Mouse (Mus musculus): ENCODE results near the gene Rab26. TPM values are rescaled to one million over a fixed set of nuclear protein-coding genes. Genes with fewer than 3 reads are reported as not detected.

Rab26 gene
- polyA plus RNA-seq, 1 experiment from 2014 or later, result 1.6 TPM

DNA sequence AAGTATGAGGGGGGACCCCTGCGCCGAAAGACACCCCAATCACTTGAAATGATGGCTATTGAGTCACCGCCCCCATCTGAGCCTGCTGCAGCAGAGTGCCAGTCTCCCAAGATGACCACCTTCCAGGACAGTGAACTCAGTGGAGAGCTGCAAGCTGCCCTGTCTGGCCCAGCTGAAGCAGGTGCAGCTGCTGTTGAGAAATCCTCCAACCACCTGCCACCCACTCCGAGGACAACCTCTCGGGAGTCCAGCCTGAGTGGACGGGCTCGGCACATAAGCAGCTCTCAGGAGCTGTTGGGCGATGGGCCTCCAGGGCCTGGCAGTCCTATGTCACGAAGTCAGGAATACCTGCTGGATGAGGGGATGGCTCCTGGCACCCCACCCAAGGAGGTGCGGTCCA, 29.9 kb downstream of the Rab26 start:
- ATAC-seq (ENCODE audit: low FRiP score, low read depth), result no peak
- Histone ChIP-seq H3K27ac (no peak overlapping the region), H3K4me3 (no peak overlapping the region), H3K4me1 (peaks cover 7% of the 10 kb centered on the region), H3K36me3 (peaks cover 82% of the 10 kb centered on the region), H3K9ac (no peak overlapping the region), H3K4me2 (replicated peaks) (no peak overlapping the region), H3K27me3 (replicated peaks) (0 out of 2 replicates have a peak, but pooled peaks cover 3% of the 10 kb centered on the region), H3K9me3 (no peaks in the 10 kb centered on the region)
- 96% methylated on average over 10 of the region's 10 CpGs for WGBS

DNA sequence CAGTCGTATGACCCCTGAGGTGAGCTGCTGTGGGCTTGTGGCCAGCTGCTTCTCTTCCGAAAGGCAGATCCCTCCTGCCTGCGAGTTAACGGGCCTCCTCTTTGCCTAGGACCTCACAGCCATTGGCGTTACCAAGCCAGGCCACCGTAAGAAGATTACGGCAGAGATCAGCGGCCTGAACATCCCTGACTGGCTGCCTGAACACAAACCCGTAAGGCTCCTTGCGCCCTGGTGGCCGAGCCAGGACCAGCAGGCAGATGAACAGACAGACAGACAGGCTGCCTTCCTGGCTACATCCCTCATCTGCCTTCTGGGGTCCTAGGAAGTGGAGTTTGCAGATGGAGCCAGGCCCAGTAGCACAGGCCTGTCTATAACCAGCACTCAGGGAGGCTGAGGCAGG, 31.8 kb downstream of the Rab26 start:
- no peak overlapping the region for H3K4me2 ChIP-seq (replicated peaks)
- no peak for ATAC-seq (ENCODE audit: low FRiP score, low read depth)
- WGBS, result 46% methylated on average over 11 of the region's 11 CpGs
- H3K27ac ChIP-seq, result no peak overlapping the region
- no peak overlapping the region for H3K4me3 ChIP-seq
- peaks cover 81% of the 10 kb centered on the region for H3K36me3 ChIP-seq
- H3K9ac ChIP-seq, result no peak overlapping the region
- 0 out of 2 replicates have a peak, but pooled peaks cover 2% of the 10 kb centered on the region for H3K27me3 ChIP-seq (replicated peaks)
- H3K9me3 ChIP-seq, result no peaks in the 10 kb centered on the region
- H3K4me1 ChIP-seq, result peaks cover 7% of the 10 kb centered on the region

DNA sequence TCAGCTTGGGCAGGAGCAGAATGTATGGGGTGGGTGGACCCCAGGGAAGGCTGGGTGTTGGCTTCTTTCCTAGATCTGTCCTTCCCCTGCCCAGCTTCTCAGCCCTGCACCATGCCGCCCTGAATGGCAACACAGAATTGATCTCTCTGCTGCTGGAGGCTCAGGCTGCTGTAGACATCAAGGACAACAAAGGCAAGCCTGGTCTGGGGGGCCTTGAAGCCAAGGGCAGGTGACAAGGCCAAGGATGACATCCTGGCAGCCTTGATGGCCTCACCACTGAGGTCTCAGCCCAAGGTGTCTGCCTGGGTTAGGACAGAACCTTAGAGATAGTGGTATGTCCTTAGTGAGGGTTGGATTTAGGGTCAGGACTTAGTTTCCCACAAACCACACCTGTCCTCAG, 38.0 kb downstream of the Rab26 start:
- Histone ChIP-seq H3K27me3 (replicated peaks) (no peaks in the 10 kb centered on the region), H3K36me3 (peaks cover 42% of the 10 kb centered on the region), H3K27ac (no peak overlapping the region), H3K9ac (no peak overlapping the region), H3K4me2 (replicated peaks) (no peak overlapping the region), H3K4me1 (no peaks in the 10 kb centered on the region), H3K4me3 (no peak overlapping the region), H3K9me3 (no peaks in the 10 kb centered on the region)
- 78% methylated on average over 1 of the region's 1 CpGs for WGBS
- ATAC-seq (ENCODE audit: low FRiP score, low read depth), result no peak

DNA sequence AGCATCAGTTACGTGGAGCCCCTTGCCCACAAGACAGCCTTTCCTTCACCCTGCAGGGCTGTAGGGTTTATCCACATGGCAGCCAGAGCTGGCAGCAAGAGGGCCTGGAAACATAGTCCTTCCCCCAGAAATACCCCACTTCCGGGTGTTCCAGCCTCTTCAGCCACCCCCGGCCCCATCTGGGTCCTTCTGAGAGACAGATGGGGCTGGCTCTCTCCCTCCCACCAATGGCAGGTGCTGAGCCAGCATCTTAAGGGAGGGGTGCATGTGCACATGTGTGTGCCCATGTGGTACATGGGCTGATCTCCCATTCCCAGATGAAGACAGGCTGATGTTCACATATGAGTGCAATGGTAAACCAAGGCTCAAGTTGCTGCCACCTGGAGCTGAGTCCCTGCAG, 38.6 kb downstream of the Rab26 start:
- Histone ChIP-seq H3K4me1 (peaks cover 5% of the 10 kb centered on the region), H3K4me2 (replicated peaks) (no peak overlapping the region), H3K9ac (peak overlapping the region; percentile 13; the same call in 1 of the 2 replicates)

DNA sequence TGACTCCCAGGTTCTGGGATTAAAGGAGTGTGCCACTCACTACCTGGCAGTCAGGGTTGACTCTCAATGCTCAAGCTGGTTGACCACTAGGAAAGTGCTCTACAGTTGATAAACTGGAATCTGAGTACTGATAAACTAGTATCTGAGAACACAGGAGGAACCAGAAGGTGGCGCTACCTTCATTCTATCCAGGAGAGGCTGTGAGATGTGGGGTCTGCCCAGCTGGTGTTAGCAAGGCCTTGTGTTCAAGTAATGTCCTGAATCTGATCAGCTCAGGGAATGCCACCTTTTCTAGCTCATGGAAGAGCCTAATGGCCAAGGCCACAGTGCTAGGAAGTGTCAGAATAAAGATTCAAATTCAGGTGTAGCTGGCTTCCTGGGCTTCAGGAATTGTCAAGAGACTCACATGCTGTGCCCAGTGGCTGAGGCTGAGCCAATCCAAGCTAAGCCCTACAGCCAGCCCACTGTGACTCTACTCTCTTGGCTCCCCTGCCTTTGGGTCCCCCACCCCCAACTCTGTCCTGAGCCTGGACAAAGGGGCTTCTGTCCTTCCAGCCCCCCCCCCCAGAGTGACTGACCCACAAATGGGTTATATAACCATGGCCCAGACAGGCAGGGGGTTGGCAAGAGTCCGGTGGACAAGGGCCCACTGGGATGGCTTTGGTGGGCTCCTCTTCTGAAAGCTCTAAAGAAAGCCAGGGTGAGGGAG, 39.2 kb downstream of the Rab26 start:
- peaks cover 11% of the 10 kb centered on the region for H3K4me1 ChIP-seq
- no peak overlapping the region for H3K27ac ChIP-seq
- ATAC-seq (ENCODE audit: low FRiP score, low read depth), result no peak
- H3K9ac ChIP-seq, result no peak overlapping the region
- peaks cover 33% of the 10 kb centered on the region for H3K36me3 ChIP-seq
- 37% methylated on average over 2 of the region's 2 CpGs for WGBS
- H3K4me3 ChIP-seq, result no peak overlapping the region
- H3K4me2 ChIP-seq (replicated peaks), result no peak overlapping the region
- H3K9me3 ChIP-seq, result no peaks in the 10 kb centered on the region
- no peaks in the 10 kb centered on the region for H3K27me3 ChIP-seq (replicated peaks)

More for the DNA sequence above, 38.6 kb downstream of the Rab26 start:
- no peak for ATAC-seq (ENCODE audit: low FRiP score, low read depth)
- peaks cover 36% of the 10 kb centered on the region for H3K36me3 ChIP-seq
- H3K27ac ChIP-seq, result no peak overlapping the region
- WGBS, result 84% methylated on average over 3 of the region's 3 CpGs
- H3K4me3 ChIP-seq, result no peak overlapping the region
- H3K9me3 ChIP-seq, result no peaks in the 10 kb centered on the region
- no peaks in the 10 kb centered on the region for H3K27me3 ChIP-seq (replicated peaks)

DNA sequence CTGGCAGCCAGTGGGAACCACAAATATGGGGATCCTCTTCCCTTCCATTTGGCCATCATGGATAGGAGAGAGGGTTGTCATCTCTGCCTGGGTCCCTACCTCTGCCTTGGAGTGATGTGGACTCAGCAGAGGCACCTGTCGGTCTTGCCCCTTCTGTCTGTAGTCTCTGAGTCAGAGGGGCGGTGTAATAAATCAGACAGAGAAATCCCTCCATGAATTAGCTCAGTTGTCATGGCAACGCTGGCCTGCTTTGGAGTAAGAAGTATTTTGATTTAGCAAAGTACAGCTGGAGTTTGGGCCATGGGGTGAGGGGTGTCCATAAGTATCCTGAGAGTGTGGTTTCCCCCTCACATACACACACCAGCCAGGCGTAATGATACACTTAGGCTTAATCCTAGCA, 43.6 kb downstream of the Rab26 start:
- Histone ChIP-seq H3K4me1 (peaks cover 33% of the 10 kb centered on the region), H3K9ac (no peak overlapping the region), H3K27me3 (replicated peaks) (no peaks in the 10 kb centered on the region), H3K36me3 (no peaks in the 10 kb centered on the region), H3K27ac (no peak overlapping the region), H3K9me3 (no peaks in the 10 kb centered on the region), H3K4me2 (replicated peaks) (peak overlapping the region; percentile 92; the same call in 1 of the 2 replicates), H3K4me3 (no peak overlapping the region)
- no peak for ATAC-seq (ENCODE audit: low FRiP score, low read depth)
- 71% methylated on average over 4 of the region's 4 CpGs for WGBS

DNA sequence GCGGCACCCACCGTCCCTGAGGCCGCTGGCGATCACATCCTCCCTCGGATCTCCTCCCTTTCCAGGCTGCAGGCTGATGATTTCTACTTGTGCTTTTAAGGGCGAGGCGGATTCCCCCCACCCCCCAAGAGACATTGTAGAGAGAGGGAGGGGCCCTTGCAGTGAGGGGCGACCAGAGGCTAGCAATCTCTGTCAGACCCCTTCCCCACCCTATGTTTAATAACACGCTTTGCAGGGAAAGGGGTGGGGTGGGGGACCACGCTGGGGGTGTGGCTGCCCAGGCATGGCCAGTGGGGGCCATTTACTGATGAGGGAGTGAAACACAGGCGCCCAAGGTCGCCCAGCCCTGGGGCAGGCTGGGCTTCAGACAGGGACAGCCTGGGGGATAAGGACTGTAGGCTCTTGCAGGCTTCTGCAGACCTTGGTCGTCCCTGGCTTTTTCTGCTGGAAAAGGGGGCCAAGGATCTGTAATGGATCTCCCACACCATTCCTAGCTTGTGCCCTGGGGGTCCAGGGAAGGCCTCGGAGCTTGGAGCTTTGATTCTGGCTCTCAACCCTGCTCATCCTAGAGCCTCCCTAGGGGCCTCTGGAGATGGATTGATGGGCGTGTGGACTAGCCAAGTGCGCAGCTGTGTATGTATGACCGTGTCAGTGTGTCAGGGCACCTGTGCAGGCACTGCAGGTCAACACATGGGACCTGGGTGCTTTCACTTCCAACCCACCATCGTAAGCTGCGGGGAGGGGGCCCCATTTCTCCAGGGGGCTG, 44.6 kb downstream of the Rab26 start:
- H3K4me3 ChIP-seq, result peak overlapping the region; percentile 87
- 15% methylated on average over 19 of the region's 19 CpGs for WGBS
- H3K27me3 ChIP-seq (replicated peaks), result no peaks in the 10 kb centered on the region
- peak; percentile 65 for ATAC-seq (ENCODE audit: low FRiP score, low read depth)
- H3K9me3 ChIP-seq, result no peaks in the 10 kb centered on the region
- peak overlapping the region; percentile 88 for H3K27ac ChIP-seq
- peaks cover 36% of the 10 kb centered on the region for H3K4me1 ChIP-seq
- peak overlapping the region; percentile 92 for H3K9ac ChIP-seq
- H3K4me2 ChIP-seq (replicated peaks), result peak overlapping the region; percentile 92
- H3K36me3 ChIP-seq, result no peaks in the 10 kb centered on the region

DNA sequence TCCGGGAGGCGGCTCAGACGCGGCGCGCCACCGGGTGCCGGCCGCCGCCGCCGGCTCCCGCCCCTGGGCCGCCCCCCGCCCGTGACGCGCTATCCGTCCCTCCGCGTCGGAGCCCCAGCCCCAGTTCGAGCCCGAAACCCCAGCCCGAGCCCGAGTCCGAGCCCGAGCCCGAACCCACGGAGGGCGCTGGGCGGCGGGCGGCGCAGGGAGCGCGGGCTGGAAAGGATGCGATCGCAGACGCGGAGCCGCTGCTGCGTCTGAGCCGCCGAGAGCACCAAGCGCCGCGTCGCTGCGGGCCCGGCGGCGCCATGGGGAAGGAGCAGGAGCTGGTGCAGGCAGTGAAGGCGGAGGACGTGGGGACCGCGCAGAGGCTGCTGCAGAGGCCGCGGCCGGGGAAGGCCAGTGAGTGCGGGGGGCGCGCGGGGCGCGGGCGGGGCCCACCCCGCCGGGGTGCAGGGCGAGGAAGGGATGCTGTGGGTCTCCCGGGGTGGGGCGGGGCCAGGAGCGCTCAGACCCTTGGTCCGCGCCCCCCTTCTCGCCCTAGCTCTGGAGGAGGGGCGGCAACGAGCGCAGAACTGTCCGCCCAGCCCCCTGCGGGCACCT, 45.2 kb downstream of the Rab26 start:
- WGBS, result under 1% methylated on average over 64 of the region's 81 CpGs
- Histone ChIP-seq H3K4me3 (peak overlapping the region; percentile 87), H3K9ac (peak overlapping the region; percentile 92), H3K27me3 (replicated peaks) (no peaks in the 10 kb centered on the region), H3K4me1 (peaks cover 36% of the 10 kb centered on the region), H3K9me3 (no peaks in the 10 kb centered on the region), H3K4me2 (replicated peaks) (peak overlapping the region; percentile 92), H3K36me3 (no peaks in the 10 kb centered on the region), H3K27ac (peak overlapping the region; percentile 88)
- peak; percentile 76 for ATAC-seq (ENCODE audit: low FRiP score, low read depth)

DNA sequence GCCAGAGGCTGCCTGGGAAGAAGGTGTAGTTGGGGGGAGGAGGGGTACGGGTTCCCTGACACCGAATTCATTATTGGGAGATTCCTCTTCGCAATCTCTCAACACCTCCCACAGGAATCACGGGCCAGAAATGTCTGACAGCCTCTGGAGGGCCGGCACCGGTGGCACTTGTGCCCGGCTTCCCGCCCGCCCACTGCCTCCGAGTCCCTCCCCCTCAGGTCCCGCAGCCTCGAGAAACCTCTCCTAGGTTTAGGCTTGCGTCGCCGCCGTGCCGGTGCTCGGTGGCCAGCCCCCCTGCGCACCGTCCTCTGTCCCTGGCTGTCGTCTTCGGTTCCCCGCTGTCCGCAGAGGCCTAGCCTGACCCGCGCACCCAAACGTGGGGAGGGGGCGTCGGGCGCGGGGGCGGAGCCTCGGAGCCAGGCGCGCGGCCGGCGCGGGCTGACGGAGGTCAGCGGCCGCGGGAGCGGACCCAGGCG, 45.8 kb downstream of the Rab26 start, which contains the start of gene Caskin1:
Gene Caskin1, plus strand, starts transcription at position 416 of the 476 bp plus-strand sequence.
- H3K27me3 ChIP-seq (replicated peaks), result no peaks in the 10 kb centered on the region
- H3K27ac ChIP-seq, result peak within 1 kb of the TSS; percentile 88
- peak within 1 kb of the TSS; percentile 92 for H3K4me2 ChIP-seq (replicated peaks)
- H3K9ac ChIP-seq, result peak within 1 kb of the TSS; percentile 92
- ATAC-seq (ENCODE audit: low FRiP score, low read depth), result peak; percentile 71
- no peaks in the 10 kb centered on the region for H3K36me3 ChIP-seq
- H3K4me3 ChIP-seq, result peak within 1 kb of the TSS; percentile 87
- H3K4me1 ChIP-seq, result peaks cover 36% of the 10 kb centered on the region
- under 1% methylated on average over 43 of the region's 45 CpGs for WGBS
- H3K9me3 ChIP-seq, result no peaks in the 10 kb centered on the region

DNA sequence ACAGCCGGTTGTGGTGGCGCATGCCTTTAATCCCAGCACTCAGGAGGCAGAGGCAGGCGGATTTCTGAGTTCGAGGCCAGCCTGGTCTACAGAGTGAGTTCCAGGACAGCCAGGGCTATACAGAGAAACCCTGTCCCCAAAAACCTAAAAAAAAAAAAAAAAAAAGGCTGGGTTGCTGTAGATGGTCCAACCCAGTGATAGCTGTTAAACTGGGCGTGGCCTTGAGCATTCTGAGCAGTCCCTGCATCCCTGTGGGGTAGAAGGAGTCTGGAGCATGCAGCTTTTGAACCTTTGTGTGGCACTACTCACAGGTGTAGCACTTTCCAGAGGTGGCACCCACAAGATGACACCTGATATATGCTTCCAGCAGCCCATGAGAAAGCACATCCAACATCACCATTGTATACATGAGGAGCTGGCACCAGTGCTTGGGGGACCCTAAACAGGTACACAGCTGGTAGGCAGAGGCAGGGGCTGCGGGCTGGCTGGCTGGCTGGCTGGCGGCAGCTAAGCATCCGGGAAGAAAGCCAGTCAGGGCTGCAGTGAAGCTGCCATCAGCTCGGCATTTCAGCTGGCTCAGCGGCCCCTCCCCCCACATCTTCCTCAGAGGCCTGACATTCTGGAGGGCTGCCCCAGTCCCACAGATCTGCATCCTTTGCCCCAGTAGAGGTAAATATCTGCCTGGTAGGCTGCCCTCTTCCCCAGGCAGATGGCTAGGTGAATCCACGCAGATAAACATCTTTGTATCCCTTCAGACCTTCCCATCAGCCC, 48.7 kb downstream of the Rab26 start:
- Histone ChIP-seq H3K9me3 (no peaks in the 10 kb centered on the region), H3K36me3 (no peaks in the 10 kb centered on the region), H3K4me2 (replicated peaks) (peak overlapping the region; percentile 25; the same call in 1 of the 2 replicates), H3K4me1 (peaks cover 29% of the 10 kb centered on the region), H3K4me3 (no peak overlapping the region), H3K27me3 (replicated peaks) (no peaks in the 10 kb centered on the region), H3K9ac (peak overlapping the region; percentile 21; the same call in 1 of the 2 replicates), H3K27ac (peak overlapping the region; percentile 17; the same call in 1 of the 2 replicates)
- WGBS, result 45% methylated on average over 11 of the region's 11 CpGs
- ATAC-seq (ENCODE audit: low FRiP score, low read depth), result no peak

DNA sequence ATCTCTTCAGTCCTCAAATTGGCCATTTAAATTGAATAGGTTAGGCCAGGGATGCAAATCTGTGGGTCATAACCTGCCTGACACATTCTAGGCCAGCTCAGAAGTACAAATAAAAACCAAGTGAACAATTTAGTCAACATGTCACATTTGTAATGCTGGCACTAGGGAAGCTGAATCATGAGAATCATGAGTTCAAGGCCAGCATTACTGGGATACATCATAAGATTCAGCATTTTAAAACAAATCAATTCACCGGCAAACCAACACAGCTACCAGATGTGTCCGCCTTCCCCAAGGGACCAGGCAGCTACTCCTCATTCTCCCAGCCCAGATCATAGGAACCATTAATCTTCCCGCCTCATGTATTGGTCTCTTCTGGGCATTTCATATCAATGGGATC, 50.5 kb downstream of the Rab26 start:
- Histone ChIP-seq H3K9ac (no peak overlapping the region), H3K36me3 (no peaks in the 10 kb centered on the region), H3K9me3 (no peaks in the 10 kb centered on the region), H3K27ac (no peak overlapping the region), H3K4me3 (no peak overlapping the region), H3K27me3 (replicated peaks) (no peaks in the 10 kb centered on the region), H3K4me1 (peaks cover 20% of the 10 kb centered on the region), H3K4me2 (replicated peaks) (no peak overlapping the region)
- WGBS, result 72% methylated on average over 3 of the region's 3 CpGs
- no peak for ATAC-seq (ENCODE audit: low FRiP score, low read depth)
